Mouse (Mus musculus): ENCODE measurements around the gene Zfp318. TPM values are rescaled to one million over a fixed set of nuclear protein-coding genes. Genes with fewer than 3 reads are reported as not detected.

Gene Zfp318
- polyA plus RNA-seq (2015; fragmentation: Nextera tagmentation; extraction: Ambion mirVana), result 7.2 and 11.9 TPM in 2 replicates

- Histone ChIP-seq H3K27me3 (no peaks in the 10 kb centered on the region), H3K9me3 (no peaks in the 10 kb centered on the region), H3K4me3 (peak within 1 kb of the TSS; percentile 96), H3K9ac (peak within 1 kb of the TSS; percentile 94), H3K4me2 (peak within 1 kb of the TSS; percentile 80), H3K36me3 (peaks cover 12% of the 10 kb centered on the region), H3K27ac (peak within 1 kb of the TSS; percentile 93), H3K4me1 (peaks cover 15% of the 10 kb centered on the region)
- WGBS, result under 1% methylated on average over 59 of the region's 105 CpGs
- ATAC-seq (ENCODE audit: insufficient number of reproducible peaks, low FRiP score, low TSS enrichment, low read depth), result peak; percentile 99
These were observed at the start of gene Zfp318 for GRCm38 (mm10) chr17:46383294-46384060. Gene Zfp318 (plus strand): TSS chr17:46383731.

GRCm38 (mm10) chr17:46336475-46336874 lies 47.1 kb upstream of the Zfp318 start:
- no peak overlapping the region for H3K27ac ChIP-seq
- no peaks in the 10 kb centered on the region for H3K27me3 ChIP-seq
- no peak overlapping the region for H3K4me2 ChIP-seq
- no peak overlapping the region for H3K4me3 ChIP-seq
- no peak for ATAC-seq (ENCODE audit: insufficient number of reproducible peaks, low FRiP score, low TSS enrichment, low read depth)
- no peaks in the 10 kb centered on the region for H3K36me3 ChIP-seq
- no peak overlapping the region for H3K9ac ChIP-seq
- WGBS, result 21% methylated on average over 5 of the region's 5 CpGs
- H3K9me3 ChIP-seq, result no peaks in the 10 kb centered on the region
- H3K4me1 ChIP-seq, result no peaks in the 10 kb centered on the region

GRCm38 (mm10) chr17:46341208-46341607 lies 42.3 kb upstream of the Zfp318 start:
- H3K36me3 ChIP-seq, result no peaks in the 10 kb centered on the region
- no peak overlapping the region for H3K4me3 ChIP-seq
- H3K9me3 ChIP-seq, result no peaks in the 10 kb centered on the region
- WGBS, result 67% methylated on average over 7 of the region's 7 CpGs
- no peak overlapping the region for H3K9ac ChIP-seq
- H3K27me3 ChIP-seq, result no peaks in the 10 kb centered on the region
- no peak overlapping the region for H3K4me2 ChIP-seq
- no peak for ATAC-seq (ENCODE audit: insufficient number of reproducible peaks, low FRiP score, low TSS enrichment, low read depth)
- no peaks in the 10 kb centered on the region for H3K4me1 ChIP-seq
- H3K27ac ChIP-seq, result no peak overlapping the region

GRCm38 (mm10) chr17:46351026-46351700 lies 32.4 kb upstream of the Zfp318 start:
- no peak overlapping the region for H3K9ac ChIP-seq
- no peaks in the 10 kb centered on the region; the same call in 1 of the 2 replicates for H3K9me3 ChIP-seq
- no peaks in the 10 kb centered on the region for H3K36me3 ChIP-seq
- WGBS, result 85% methylated on average over 8 of the region's 8 CpGs
- H3K4me3 ChIP-seq, result no peak overlapping the region
- no peak overlapping the region for H3K4me2 ChIP-seq
- ATAC-seq (ENCODE audit: insufficient number of reproducible peaks, low FRiP score, low TSS enrichment, low read depth), result no peak
- H3K27ac ChIP-seq, result no peak overlapping the region
- no peaks in the 10 kb centered on the region for H3K27me3 ChIP-seq
- 0 out of 2 replicates have a peak, but pooled peaks cover 2% of the 10 kb centered on the region for H3K4me1 ChIP-seq

DNA sequence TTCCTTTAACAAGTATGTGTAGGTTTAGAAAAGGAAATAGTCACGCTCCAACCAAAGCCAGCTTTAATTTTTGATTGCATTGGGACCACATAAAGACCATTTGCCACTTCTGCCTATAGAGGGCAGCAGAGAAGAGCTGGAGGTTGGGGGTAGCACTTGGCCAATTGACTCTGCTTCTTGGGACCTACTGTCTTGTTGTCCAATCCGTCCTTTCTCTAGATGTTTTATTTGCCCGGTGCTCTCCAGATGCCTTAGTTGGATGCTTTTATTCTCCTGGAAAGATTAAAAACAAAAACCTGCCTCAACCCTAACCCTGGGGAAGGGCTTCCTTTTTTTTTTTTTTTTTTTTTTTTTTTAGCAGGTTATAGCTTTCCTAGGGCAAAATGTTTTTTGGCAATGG lies 11.7 kb upstream of the Zfp318 start:
- 71% methylated on average over 3 of the region's 3 CpGs for WGBS
- Histone ChIP-seq H3K27me3 (no peaks in the 10 kb centered on the region), H3K9me3 (no peaks in the 10 kb centered on the region), H3K9ac (no peak overlapping the region), H3K4me3 (no peak overlapping the region), H3K36me3 (no peaks in the 10 kb centered on the region), H3K27ac (no peak overlapping the region), H3K4me1 (no peaks in the 10 kb centered on the region), H3K4me2 (no peak overlapping the region)
- no peak for ATAC-seq (ENCODE audit: insufficient number of reproducible peaks, low FRiP score, low TSS enrichment, low read depth)

GRCm38 (mm10) chr17:46378564-46378963 lies 5.0 kb upstream of the Zfp318 start:
- ATAC-seq (ENCODE audit: insufficient number of reproducible peaks, low FRiP score, low TSS enrichment, low read depth), result no peak

GRCm38 (mm10) chr17:46384061-46384801 lies 700 bp downstream of the Zfp318 start:
- H3K9me3 ChIP-seq, result no peaks in the 10 kb centered on the region
- H3K4me1 ChIP-seq, result peaks cover 15% of the 10 kb centered on the region
- H3K36me3 ChIP-seq, result peaks cover 18% of the 10 kb centered on the region
- peak overlapping the region; percentile 94 for H3K9ac ChIP-seq
- H3K4me2 ChIP-seq, result peak overlapping the region; percentile 80
- 2% methylated on average over 65 of the region's 70 CpGs for WGBS
- peak overlapping the region; percentile 93 for H3K27ac ChIP-seq
- no peak for ATAC-seq (ENCODE audit: insufficient number of reproducible peaks, low FRiP score, low TSS enrichment, low read depth)
- H3K4me3 ChIP-seq, result peak overlapping the region; percentile 96
- no peaks in the 10 kb centered on the region for H3K27me3 ChIP-seq

More at GRCm38 (mm10) chr17:46378564-46378963, 5.0 kb upstream of the Zfp318 start:
- Histone ChIP-seq H3K36me3 (no peaks in the 10 kb centered on the region), H3K4me3 (no peak overlapping the region), H3K9me3 (no peaks in the 10 kb centered on the region), H3K9ac (no peak overlapping the region), H3K4me2 (no peak overlapping the region), H3K27ac (no peak overlapping the region), H3K27me3 (no peaks in the 10 kb centered on the region), H3K4me1 (peaks cover 5% of the 10 kb centered on the region; the same call in 1 of the 2 replicates)
- WGBS, result 86% methylated on average over 3 of the region's 3 CpGs

DNA sequence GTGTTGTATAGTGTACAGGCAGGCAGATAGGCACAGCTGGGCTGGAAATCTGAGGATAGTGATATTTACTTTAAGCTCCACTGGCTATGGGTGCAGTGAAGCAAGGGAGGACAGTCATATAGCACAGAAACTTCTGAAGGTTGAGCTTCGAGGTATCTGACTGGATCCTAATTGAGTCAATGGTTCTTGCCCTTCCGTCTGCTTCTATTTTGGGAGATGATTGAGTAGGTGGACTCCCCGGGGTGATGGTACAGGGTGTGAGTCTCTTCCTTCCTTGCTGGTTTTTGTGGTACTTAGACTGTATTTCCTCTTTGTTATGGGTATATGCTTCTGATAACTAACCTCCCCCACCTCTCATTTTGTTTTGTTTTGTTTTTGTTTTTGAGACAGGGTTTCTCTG lies 4.7 kb downstream of the Zfp318 start:
- Histone ChIP-seq H3K4me2 (no peak overlapping the region), H3K9ac (no peak overlapping the region), H3K4me1 (peaks cover 11% of the 10 kb centered on the region), H3K27ac (no peak overlapping the region), H3K4me3 (no peak overlapping the region), H3K36me3 (peaks cover 27% of the 10 kb centered on the region), H3K9me3 (no peaks in the 10 kb centered on the region), H3K27me3 (no peaks in the 10 kb centered on the region)
- ATAC-seq (ENCODE audit: insufficient number of reproducible peaks, low FRiP score, low TSS enrichment, low read depth), result no peak
- WGBS, result 89% methylated on average over 3 of the region's 3 CpGs

GRCm38 (mm10) chr17:46393012-46393411 lies 9.5 kb downstream of the Zfp318 start:
- ATAC-seq (ENCODE audit: insufficient number of reproducible peaks, low FRiP score, low TSS enrichment, low read depth), result no peak
- Histone ChIP-seq H3K27ac (no peak overlapping the region), H3K36me3 (peaks cover 46% of the 10 kb centered on the region), H3K4me2 (no peak overlapping the region), H3K4me1 (no peaks in the 10 kb centered on the region), H3K9ac (no peak overlapping the region), H3K4me3 (no peak overlapping the region), H3K9me3 (no peaks in the 10 kb centered on the region), H3K27me3 (no peaks in the 10 kb centered on the region)
- 41% methylated on average over 2 of the region's 2 CpGs for WGBS

- H3K27me3 ChIP-seq, result no peaks in the 10 kb centered on the region
- H3K36me3 ChIP-seq, result peaks cover 46% of the 10 kb centered on the region
- no peak overlapping the region for H3K9ac ChIP-seq
- WGBS, result 73% methylated on average over 1 of the region's 1 CpGs
- H3K4me2 ChIP-seq, result no peak overlapping the region
- H3K4me3 ChIP-seq, result no peak overlapping the region
- no peak overlapping the region for H3K27ac ChIP-seq
- no peak for ATAC-seq (ENCODE audit: insufficient number of reproducible peaks, low FRiP score, low TSS enrichment, low read depth)
- H3K4me1 ChIP-seq, result no peaks in the 10 kb centered on the region
- no peaks in the 10 kb centered on the region for H3K9me3 ChIP-seq
These were observed 11.1 kb downstream of the Zfp318 start for GRCm38 (mm10) chr17:46394631-46395030.

DNA sequence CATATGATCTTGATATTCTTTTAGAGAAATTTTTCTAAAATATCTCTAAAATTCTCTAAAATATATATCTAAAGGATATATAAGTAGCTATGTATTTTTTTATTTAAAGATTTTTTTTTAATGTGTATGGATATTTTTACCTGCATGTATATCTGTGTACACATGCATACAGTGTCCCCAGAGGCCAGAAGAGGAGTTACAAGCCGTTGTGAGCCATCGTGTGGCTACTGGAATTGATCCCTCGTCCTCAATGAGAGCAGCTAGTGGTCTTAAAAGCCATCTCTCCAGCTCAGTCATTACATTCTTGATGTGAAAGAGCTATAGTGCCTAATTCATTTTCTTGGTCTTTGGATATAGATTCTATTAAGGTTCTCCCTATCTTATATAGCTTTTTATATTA lies 24.9 kb downstream of the Zfp318 start:
- WGBS, result 28% methylated on average over 3 of the region's 3 CpGs
- Histone ChIP-seq H3K27ac (no peak overlapping the region), H3K36me3 (peaks cover 73% of the 10 kb centered on the region)

More for the DNA sequence above, 24.9 kb downstream of the Zfp318 start:
- no peak overlapping the region for H3K4me3 ChIP-seq
- no peaks in the 10 kb centered on the region for H3K4me1 ChIP-seq
- no peaks in the 10 kb centered on the region for H3K27me3 ChIP-seq
- ATAC-seq (ENCODE audit: insufficient number of reproducible peaks, low FRiP score, low TSS enrichment, low read depth), result no peak
- no peak overlapping the region for H3K9ac ChIP-seq
- no peaks in the 10 kb centered on the region for H3K9me3 ChIP-seq
- no peak overlapping the region for H3K4me2 ChIP-seq

Data from limb, embryonic 15.5 days (tissue).